Mouse (Mus musculus) megakaryocyte, adult 5-6 weeks (primary cell): ENCODE measurements around the gene Arfgef2. TPM values are rescaled to one million over a fixed set of nuclear protein-coding genes. Genes with fewer than 3 reads are reported as not detected.

Experiments used
- ATAC-seq: 2 replicates; pipeline ENCODE4 v1.8.0; 2016; ENCODE audit warnings: mild to moderate bottlenecking, inconsistent platforms; ENCODE audit not compliant: poor library complexity, severe bottlenecking
- total RNA-seq, 2 experiments: library from RNA; stranded (forward) in 1 of 2; stranded (reverse) in 1 of 2; fragments of 153-499, 151-499 nt in 1 of 2; fragments of 221-1000, 200-1000 nt in 1 of 2; gene quantifications; 2 replicates each; pipeline versions ENCODE4 v1.2.3 to v1.2.4; 2015 to 2017

The Arfgef2 gene
- total RNA-seq, 2 experiments from 2014 or later: 11.5 to 13.9 TPM

- peak; percentile 5 for ATAC-seq
Observed at GRCm38 (mm10) chr2:166806173-166806705, 851 bp downstream of the Arfgef2 start.

- no peak for ATAC-seq
Observed at GRCm38 (mm10) chr2:166806813-166807212, 1.4 kb downstream of the Arfgef2 start.

- no peak for ATAC-seq
Observed at GRCm38 (mm10) chr2:166809499-166809898, 4.1 kb downstream of the Arfgef2 start.

GRCm38 (mm10) chr2:166810821-166811220, 5.4 kb downstream of the Arfgef2 start:
- ATAC-seq: no peak

- ATAC-seq: no peak
Observed at GRCm38 (mm10) chr2:166818463-166819143, 13.2 kb downstream of the Arfgef2 start.

- ATAC-seq: no peak; the same call in 1 of the 2 replicates
Observed at GRCm38 (mm10) chr2:166819849-166820248, 14.5 kb downstream of the Arfgef2 start.

GRCm38 (mm10) chr2:166820844-166821243, 15.5 kb downstream of the Arfgef2 start:
- ATAC-seq: peak; percentile 31; the same call in 1 of the 2 replicates

- peak; percentile 28; the same call in 1 of the 2 replicates for ATAC-seq
Observed at GRCm38 (mm10) chr2:166821406-166821805, 16.0 kb downstream of the Arfgef2 start.

- no peak for ATAC-seq
Observed at GRCm38 (mm10) chr2:166822119-166822826, 16.9 kb downstream of the Arfgef2 start.

GRCm38 (mm10) chr2:166822901-166823300, 17.5 kb downstream of the Arfgef2 start:
- ATAC-seq: no peak

GRCm38 (mm10) chr2:166824386-166824785, 19.0 kb downstream of the Arfgef2 start:
- ATAC-seq: no peak

- peak; percentile 66 for ATAC-seq
Observed at GRCm38 (mm10) chr2:166824998-166825397, 19.6 kb downstream of the Arfgef2 start.

- ATAC-seq: peak; percentile 77
Observed at GRCm38 (mm10) chr2:166826491-166827224, 21.3 kb downstream of the Arfgef2 start.

GRCm38 (mm10) chr2:166828306-166828705, 22.9 kb downstream of the Arfgef2 start:
- no peak for ATAC-seq

- ATAC-seq: no peak
Observed at GRCm38 (mm10) chr2:166830350-166830749, 25.0 kb downstream of the Arfgef2 start.

- ATAC-seq: no peak
Observed at GRCm38 (mm10) chr2:166834091-166834490, 28.7 kb downstream of the Arfgef2 start.

GRCm38 (mm10) chr2:166834796-166835195, 29.4 kb downstream of the Arfgef2 start:
- ATAC-seq: no peak

GRCm38 (mm10) chr2:166835581-166835980, 30.2 kb downstream of the Arfgef2 start:
- ATAC-seq: no peak

- no peak for ATAC-seq
Observed at GRCm38 (mm10) chr2:166841813-166842212, 36.4 kb downstream of the Arfgef2 start.

- ATAC-seq: no peak
Observed at GRCm38 (mm10) chr2:166850691-166851090, 45.3 kb downstream of the Arfgef2 start.

GRCm38 (mm10) chr2:166852270-166852669, 46.9 kb downstream of the Arfgef2 start:
- ATAC-seq: no peak
